Mouse (Mus musculus) heart, embryonic 15.5 days (tissue): ENCODE measurements around the gene Cavin2. TPM values are rescaled to one million over a fixed set of nuclear protein-coding genes. Genes with fewer than 3 reads are reported as not detected.
A peak's percentile ranks its signal among the peaks of the same experiment; 100 is the strongest.

Experiments used
- ATAC-seq: fragments of 200-750 bp; cut with Nextera tagmentation; replicated peaks from 2 replicates; pipeline ENCODE4 v1.8.0; 2017; ENCODE audit warnings: low read depth, moderate TSS enrichment; ENCODE audit not compliant: insufficient number of reproducible peaks, insufficient read depth, low FRiP score
- H3K27ac ChIP-seq: fragments of 300-500 bp; sonication (generic); 2 replicates; pipeline ENCODE4 v1.5.1; 2015; ENCODE audit warnings: mild to moderate bottlenecking, inconsistent platforms
- H3K27me3 ChIP-seq: fragments of 300-500 bp; sonication (generic); 2 replicates; pipeline ENCODE4 v1.6.1; 2015; ENCODE audit warnings: inconsistent platforms
- H3K36me3 ChIP-seq: fragments of 300-500 bp; sonication (generic); 2 replicates; pipeline ENCODE4 v1.6.1; 2015; ENCODE audit warnings: mild to moderate bottlenecking, inconsistent platforms
- H3K4me1 ChIP-seq: fragments of 300-500 bp; sonication (generic); replicated peaks from 2 replicates; pipeline ENCODE4 v1.6.1; 2015; ENCODE audit warnings: inconsistent platforms
- H3K4me2 ChIP-seq: fragments of 300-500 bp; sonication (generic); 2 replicates; pipeline ENCODE4 v1.6.1; 2015; ENCODE audit warnings: inconsistent platforms, mild to moderate bottlenecking, moderate library complexity
- H3K4me3 ChIP-seq: fragments of 300-500 bp; sonication (generic); 2 replicates; pipeline ENCODE4 v1.5.1; 2015; ENCODE audit warnings: mild to moderate bottlenecking, inconsistent platforms
- H3K9ac ChIP-seq: fragments of 300-500 bp; sonication (generic); 2 replicates; pipeline ENCODE4 v1.6.1; 2015; ENCODE audit warnings: mild to moderate bottlenecking, inconsistent platforms
- H3K9me3 ChIP-seq: fragments of 300-500 bp; sonication (generic); replicated peaks from 2 replicates; pipeline ENCODE4 v1.6.1; 2016; ENCODE audit warnings: inconsistent platforms
- WGBS: fragments of 180-500 bp; shearing (Covaris S2); methylation state at CpG from one replicate; pipeline ENCODE4 v1.1.7; 2015; ENCODE audit warnings: mixed read lengths; 5-methylcytosine and 5-hydroxymethylcytosine counted together
- polyA plus RNA-seq: library from polyadenylated mRNA; unstranded; fragments of >200 nt; fragmentation: Nextera tagmentation; extraction: Ambion mirVana; gene quantifications from 2 replicates; pipeline ENCODE4 v1.2.1, GENCODE M21; 2015

Cavin2 gene
- 182 and 194 TPM in 2 replicates for polyA plus RNA-seq

DNA sequence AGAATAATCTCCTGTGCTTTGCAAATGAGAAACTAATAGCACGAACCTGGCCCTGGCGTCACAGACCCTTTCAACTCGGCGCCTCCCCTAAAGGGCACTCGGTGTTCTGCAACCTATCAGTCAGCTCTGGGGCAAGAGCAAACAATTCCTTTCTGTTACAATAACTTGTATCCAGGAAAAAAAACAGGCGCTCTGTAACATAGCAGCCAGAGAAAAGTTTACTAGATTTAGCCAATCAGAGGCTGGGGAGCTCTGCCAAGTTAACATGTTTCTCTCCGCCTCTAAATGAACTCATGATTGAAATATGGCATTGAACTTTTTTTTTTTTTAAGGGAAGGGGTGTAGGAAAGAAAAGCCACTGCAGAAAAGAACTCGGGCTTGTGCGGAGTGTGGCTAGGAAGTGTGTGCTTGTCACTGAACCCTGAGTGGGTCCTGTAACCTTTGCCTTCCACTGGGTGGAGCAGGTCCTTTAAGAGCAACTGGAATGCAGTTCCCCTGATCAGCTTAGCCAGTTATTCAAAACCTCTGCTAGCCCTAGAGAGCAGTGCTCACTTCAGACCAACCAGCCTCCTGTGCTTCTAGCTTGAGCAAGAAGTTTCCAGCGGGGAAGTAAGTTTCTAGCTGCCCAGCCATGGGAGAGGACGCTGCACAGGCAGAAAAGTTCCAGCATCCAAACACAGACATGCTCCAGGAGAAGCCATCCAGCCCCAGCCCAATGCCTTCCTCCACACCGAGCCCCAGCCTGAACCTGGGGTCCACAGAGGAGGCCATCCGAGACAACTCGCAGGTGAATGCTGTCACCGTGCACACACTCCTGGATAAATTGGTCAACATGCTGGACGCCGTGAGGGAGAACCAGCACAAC is at the start of gene Cavin2:
Gene Cavin2, plus strand, starts transcription at position 372 of the 865 bp plus-strand sequence.
- WGBS, result 16% methylated on average over 17 of the region's 17 CpGs
- peak within 1 kb of the TSS; percentile 70 for H3K4me2 ChIP-seq
- ATAC-seq, result peak; percentile 90
- peak within 1 kb of the TSS; percentile 99 for H3K27ac ChIP-seq
- H3K36me3 ChIP-seq, result no peaks in the 10 kb centered on the region
- H3K4me1 ChIP-seq, result peaks cover 15% of the 10 kb centered on the region
- no peaks in the 10 kb centered on the region for H3K27me3 ChIP-seq
- H3K9ac ChIP-seq, result peak within 1 kb of the TSS; percentile 78
- H3K9me3 ChIP-seq, result no peaks in the 10 kb centered on the region
- peak within 1 kb of the TSS; percentile 61 for H3K4me3 ChIP-seq

DNA sequence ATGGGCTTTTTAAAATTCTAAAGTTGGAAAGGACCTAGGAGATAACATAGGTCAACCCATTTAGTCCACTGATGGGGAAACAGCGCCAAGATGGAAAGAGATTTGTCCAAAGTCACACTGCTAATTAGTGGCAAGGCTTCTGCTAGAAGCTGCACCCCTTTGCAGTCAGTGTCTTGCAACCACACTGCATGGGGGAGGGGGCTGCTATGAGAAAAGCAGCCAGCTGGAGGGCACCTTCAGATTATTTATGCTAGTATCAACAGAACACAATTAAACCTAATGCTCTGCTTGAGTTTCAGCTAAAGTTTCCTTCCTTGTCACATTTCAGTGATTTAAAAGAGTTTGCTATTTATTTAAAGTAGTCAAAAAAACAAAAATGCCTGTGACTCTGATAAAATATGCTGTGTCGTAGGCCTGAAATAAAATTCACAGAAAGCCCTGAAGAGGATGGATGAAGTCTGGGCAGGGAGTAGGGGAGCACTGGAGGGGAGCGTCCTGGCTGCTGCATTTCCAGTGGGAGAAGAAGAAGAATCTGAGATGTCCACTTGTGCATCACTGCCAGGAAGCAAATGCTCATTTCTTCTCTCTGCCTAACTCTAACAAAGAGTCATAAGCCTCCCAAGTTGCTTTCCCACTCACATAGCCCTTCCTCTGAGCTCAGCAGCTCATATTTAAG is 47.5 kb upstream of the Cavin2 start:
- H3K9me3 ChIP-seq, result no peaks in the 10 kb centered on the region
- no peaks in the 10 kb centered on the region for H3K36me3 ChIP-seq
- H3K27ac ChIP-seq, result no peak overlapping the region
- no peaks in the 10 kb centered on the region for H3K27me3 ChIP-seq
- H3K4me3 ChIP-seq, result no peak overlapping the region
- H3K4me1 ChIP-seq, result no peaks in the 10 kb centered on the region
- no peak overlapping the region for H3K4me2 ChIP-seq
- H3K9ac ChIP-seq, result no peak overlapping the region
- WGBS, result 71% methylated on average over 3 of the region's 3 CpGs
- ATAC-seq, result no peak

DNA sequence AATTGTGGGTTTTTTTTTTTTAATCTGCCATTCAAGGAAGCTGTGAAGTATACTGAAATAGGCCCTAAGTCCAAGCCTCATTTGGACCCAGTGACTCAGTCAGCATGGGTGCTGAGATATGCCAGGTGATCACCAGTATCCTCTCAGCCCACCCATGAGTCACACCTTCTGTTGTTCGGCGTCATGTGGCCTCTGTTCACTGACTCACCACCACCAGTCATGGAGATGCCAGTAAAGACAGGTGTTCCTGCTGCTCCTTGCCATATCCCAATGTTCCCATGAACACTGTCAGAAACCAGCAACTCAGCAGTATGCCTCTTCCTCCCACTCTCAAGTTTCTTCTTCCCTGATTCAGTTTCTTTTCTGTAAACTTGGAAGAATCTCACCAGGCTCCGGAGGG is 45.6 kb upstream of the Cavin2 start:
- no peak for ATAC-seq
- H3K27me3 ChIP-seq, result no peaks in the 10 kb centered on the region
- no peak overlapping the region for H3K4me2 ChIP-seq
- no peaks in the 10 kb centered on the region for H3K4me1 ChIP-seq
- H3K9me3 ChIP-seq, result no peaks in the 10 kb centered on the region
- no peaks in the 10 kb centered on the region for H3K36me3 ChIP-seq
- H3K27ac ChIP-seq, result no peak overlapping the region
- H3K9ac ChIP-seq, result no peak overlapping the region
- H3K4me3 ChIP-seq, result no peak overlapping the region
- 72% methylated on average over 3 of the region's 3 CpGs for WGBS

DNA sequence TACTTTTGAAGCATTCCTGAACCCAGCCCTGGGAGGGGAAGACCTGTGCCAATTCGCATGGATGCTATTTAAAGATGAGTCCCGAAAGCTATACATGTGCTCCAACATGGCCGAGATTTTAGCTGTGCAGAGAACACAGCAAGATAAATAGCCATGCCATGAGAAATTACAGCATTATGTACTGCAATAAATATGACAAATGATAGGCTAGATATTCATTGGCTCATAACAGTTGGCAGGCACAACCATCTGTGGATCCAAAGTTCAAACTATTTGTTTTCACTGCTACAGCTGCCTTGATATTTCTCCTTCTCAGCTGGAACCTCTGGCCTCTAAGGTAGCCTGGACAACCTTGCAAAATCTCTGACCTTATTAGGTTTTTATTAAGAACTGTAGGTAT is 45.1 kb upstream of the Cavin2 start:
- Histone ChIP-seq H3K27me3 (no peaks in the 10 kb centered on the region), H3K4me2 (no peak overlapping the region), H3K4me1 (no peaks in the 10 kb centered on the region), H3K4me3 (no peak overlapping the region), H3K9me3 (no peaks in the 10 kb centered on the region), H3K36me3 (no peaks in the 10 kb centered on the region), H3K27ac (no peak overlapping the region), H3K9ac (no peak overlapping the region)
- WGBS, result 66% methylated on average over 3 of the region's 3 CpGs
- ATAC-seq, result no peak

DNA sequence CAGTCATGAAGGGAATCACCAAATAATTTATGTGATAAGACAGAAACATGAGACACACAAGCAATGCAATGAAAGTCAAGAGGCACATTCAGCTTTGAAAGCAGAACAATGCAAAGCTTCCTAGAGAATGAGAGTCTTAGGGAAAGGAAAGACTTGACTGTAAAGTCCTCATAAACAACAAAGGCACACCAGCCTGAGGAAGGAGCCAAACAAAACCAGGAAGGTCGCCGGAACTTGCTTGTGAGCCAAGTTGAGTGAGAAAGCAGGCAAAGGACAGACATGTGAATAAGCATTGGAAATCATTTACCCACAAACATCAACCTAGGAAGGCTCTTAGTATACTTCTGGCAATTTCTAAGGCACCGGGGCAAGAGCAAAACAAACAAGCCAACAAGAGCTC is 43.5 kb upstream of the Cavin2 start:
- H3K27ac ChIP-seq, result 0 out of 2 replicates have a peak overlapping the region, but pooled peaks have one; percentile 0
- no peak overlapping the region for H3K4me3 ChIP-seq
- H3K27me3 ChIP-seq, result no peaks in the 10 kb centered on the region
- no peak for ATAC-seq
- WGBS, result 57% methylated on average over 3 of the region's 3 CpGs
- H3K4me1 ChIP-seq, result no peaks in the 10 kb centered on the region
- no peaks in the 10 kb centered on the region for H3K36me3 ChIP-seq
- H3K9ac ChIP-seq, result no peak overlapping the region
- no peaks in the 10 kb centered on the region for H3K9me3 ChIP-seq
- H3K4me2 ChIP-seq, result no peak overlapping the region

DNA sequence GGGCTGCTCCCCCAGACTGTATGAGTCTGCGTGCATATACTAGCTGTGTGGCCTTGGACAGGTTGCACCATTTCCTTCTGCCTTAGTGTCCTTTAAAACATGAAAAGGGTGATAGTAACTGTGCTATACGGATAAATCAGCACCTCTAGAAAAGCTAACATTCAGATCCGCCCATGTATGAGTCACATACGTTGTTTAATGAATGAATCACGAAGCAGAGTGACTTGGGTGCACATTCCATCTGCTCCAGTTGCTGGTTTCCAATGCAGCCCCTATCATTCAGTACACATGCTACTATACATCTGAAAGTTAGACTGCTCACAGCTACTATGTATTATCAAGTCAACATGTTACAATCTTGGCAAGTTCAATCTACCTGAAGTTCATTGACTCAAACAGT is 38.6 kb upstream of the Cavin2 start:
- WGBS, result 66% methylated on average over 5 of the region's 5 CpGs
- H3K9me3 ChIP-seq, result no peaks in the 10 kb centered on the region
- H3K4me3 ChIP-seq, result no peak overlapping the region
- H3K4me2 ChIP-seq, result no peak overlapping the region
- ATAC-seq, result no peak
- no peaks in the 10 kb centered on the region for H3K4me1 ChIP-seq
- no peak overlapping the region for H3K9ac ChIP-seq
- H3K27ac ChIP-seq, result no peak overlapping the region
- no peaks in the 10 kb centered on the region for H3K27me3 ChIP-seq
- H3K36me3 ChIP-seq, result no peaks in the 10 kb centered on the region

DNA sequence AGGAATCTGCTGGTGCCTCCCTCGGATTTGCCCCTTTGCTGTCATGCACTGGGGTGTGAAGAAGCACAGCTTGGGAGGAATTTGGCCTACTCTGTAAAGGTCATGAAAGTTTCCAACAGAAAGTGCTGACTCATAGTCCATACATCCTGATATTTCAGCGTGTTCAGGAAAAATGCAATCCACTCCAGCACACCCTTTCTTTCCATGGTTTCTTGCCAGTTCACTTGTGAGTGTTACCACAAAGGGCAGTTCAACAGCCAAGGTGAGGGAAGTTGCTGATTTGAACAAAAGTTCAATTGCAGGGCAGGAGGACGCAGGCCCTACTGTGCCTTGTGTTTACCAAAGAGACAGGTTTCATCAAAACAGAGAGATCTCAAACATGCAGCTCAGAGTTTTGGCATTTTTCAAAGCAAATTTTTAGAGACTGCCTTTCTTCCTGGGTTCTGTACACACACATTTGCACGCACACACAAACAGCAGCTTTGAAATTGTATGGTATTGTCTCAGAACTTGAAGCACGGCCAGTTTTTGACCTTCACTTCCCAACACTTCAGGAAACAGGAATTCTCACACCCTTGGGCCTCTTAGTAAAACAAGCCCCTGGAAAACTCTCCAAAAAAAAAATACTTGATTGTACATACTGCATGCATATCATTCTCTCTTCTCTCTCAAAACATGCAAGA is 23.7 kb upstream of the Cavin2 start:
- peaks cover 50% of the 10 kb centered on the region for H3K4me1 ChIP-seq
- no peak overlapping the region for H3K4me3 ChIP-seq
- H3K27ac ChIP-seq, result peak overlapping the region; percentile 90
- no peaks in the 10 kb centered on the region for H3K9me3 ChIP-seq
- no peaks in the 10 kb centered on the region for H3K36me3 ChIP-seq
- H3K4me2 ChIP-seq, result peak overlapping the region; percentile 20; the same call in 1 of the 2 replicates
- no peaks in the 10 kb centered on the region for H3K27me3 ChIP-seq
- peak; percentile 62 for ATAC-seq
- H3K9ac ChIP-seq, result no peak overlapping the region
- 25% methylated on average over 5 of the region's 5 CpGs for WGBS

DNA sequence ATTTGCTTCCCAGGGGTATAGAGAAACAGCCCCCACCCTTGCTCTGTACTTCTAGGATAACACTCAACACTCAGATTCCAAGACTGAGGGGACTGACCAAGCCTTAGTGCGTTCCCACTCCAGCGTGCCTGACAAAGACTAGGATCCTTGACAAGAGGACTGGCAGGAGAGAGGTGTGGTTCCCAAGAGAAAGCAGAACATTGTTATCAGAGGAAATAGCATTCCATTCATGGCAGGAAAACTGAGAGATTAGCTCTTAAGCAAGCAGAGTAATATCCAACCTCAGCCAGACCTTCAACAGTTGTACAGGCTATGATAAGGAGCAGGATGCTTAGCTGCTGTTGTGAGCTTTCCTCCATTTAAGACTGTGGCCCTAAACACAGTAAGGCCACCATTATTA is 23.0 kb upstream of the Cavin2 start:
- Histone ChIP-seq H3K27ac (peak overlapping the region; percentile 90), H3K9ac (no peak overlapping the region), H3K4me3 (no peak overlapping the region), H3K9me3 (no peaks in the 10 kb centered on the region), H3K27me3 (no peaks in the 10 kb centered on the region), H3K4me1 (peaks cover 56% of the 10 kb centered on the region), H3K36me3 (no peaks in the 10 kb centered on the region), H3K4me2 (peak overlapping the region; percentile 20)
- peak; percentile 84 for ATAC-seq
- 9% methylated on average over 2 of the region's 2 CpGs for WGBS

DNA sequence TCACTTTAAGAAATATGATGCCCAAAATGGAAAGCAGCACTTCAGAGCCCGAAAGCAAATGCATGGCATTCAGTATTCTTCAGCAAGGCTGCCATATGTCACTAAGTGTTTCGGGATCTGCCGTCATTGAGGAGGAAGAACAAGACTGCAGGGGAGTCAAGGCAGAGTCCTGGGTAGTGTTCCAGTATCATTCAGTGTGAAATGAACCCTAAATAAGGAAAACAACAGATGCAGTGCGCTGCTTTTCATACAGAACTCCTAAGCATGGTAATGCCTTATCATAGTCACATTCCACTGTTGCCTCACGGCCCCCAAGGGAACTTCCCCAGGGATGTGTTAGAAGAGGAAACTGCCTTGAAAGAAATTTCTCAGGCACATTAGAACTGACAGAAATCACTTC is 21.8 kb upstream of the Cavin2 start:
- 5% methylated on average over 5 of the region's 5 CpGs for WGBS
- Histone ChIP-seq H3K36me3 (no peaks in the 10 kb centered on the region), H3K4me1 (peaks cover 67% of the 10 kb centered on the region), H3K4me2 (peak overlapping the region; percentile 50), H3K9ac (no peak overlapping the region; the same call in 1 of the 2 replicates), H3K27me3 (no peaks in the 10 kb centered on the region), H3K27ac (peak overlapping the region; percentile 90), H3K9me3 (no peaks in the 10 kb centered on the region), H3K4me3 (no peak overlapping the region)
- no peak; the same call in 1 of the 2 replicates for ATAC-seq

DNA sequence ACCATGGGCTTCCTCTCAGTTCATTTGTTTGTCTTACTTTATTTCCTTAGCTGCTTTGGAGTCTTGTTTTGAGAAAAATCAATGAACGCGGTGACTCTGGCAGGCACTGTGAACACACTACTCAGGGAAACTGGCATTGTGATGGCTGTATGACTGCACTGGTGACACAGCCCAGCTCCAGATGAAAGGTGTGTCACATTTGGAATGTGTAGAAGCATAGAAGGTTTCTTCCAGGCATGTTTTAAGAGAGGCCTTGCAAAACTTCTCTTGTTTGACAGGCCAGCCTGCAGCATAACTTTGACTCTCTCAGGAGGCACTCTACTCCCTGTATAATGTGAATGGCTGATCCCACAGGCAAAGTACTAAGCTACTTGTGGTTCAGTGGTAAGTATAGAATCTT is 20.7 kb upstream of the Cavin2 start:
- no peak overlapping the region for H3K4me2 ChIP-seq
- H3K36me3 ChIP-seq, result no peaks in the 10 kb centered on the region
- peak overlapping the region; percentile 90 for H3K27ac ChIP-seq
- H3K27me3 ChIP-seq, result no peaks in the 10 kb centered on the region
- H3K4me3 ChIP-seq, result no peak overlapping the region
- no peak overlapping the region for H3K9ac ChIP-seq
- H3K9me3 ChIP-seq, result no peaks in the 10 kb centered on the region
- WGBS, result 42% methylated on average over 2 of the region's 2 CpGs
- H3K4me1 ChIP-seq, result peaks cover 74% of the 10 kb centered on the region
- ATAC-seq, result no peak

DNA sequence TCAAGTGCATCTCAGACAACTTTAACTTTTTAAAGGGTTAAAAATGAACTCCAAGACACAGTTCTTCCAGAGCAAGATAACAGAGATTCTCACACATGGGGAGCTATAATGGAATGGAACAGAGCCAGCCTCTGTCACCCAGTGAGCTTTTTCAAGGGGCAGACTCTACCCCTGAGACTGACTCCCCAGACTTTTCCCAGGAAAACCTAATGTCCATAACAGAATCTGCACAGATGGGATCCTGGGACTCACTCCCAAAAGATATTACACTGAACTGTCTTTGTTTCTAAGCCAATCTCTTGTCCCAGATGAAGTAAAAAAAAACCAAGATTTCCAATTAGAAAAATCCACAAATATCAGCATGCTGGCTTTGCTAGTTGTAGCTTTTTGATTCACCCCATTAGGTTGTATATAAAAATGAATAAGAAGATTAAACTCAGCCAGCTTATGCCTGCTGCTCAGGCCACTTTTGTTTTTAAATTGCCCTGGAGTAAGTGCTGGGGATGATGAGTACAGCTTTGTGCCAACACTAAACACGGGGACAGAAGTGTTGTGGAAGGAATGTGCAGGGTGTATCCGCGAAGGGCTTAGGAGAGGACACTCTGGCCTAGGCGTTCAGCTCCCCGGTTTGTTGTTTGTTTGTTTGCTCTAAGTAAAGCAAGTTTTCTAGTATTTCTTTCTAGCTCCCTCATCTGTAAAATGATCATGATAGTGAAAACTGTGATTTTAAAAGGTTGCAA is 18.6 kb upstream of the Cavin2 start:
- Histone ChIP-seq H3K27me3 (no peaks in the 10 kb centered on the region), H3K9me3 (no peaks in the 10 kb centered on the region), H3K4me1 (peaks cover 66% of the 10 kb centered on the region), H3K9ac (no peak overlapping the region), H3K36me3 (no peaks in the 10 kb centered on the region), H3K4me2 (no peak overlapping the region), H3K27ac (peak overlapping the region; percentile 54), H3K4me3 (no peak overlapping the region)
- ATAC-seq, result no peak
- 27% methylated on average over 5 of the region's 5 CpGs for WGBS
